Mouse (Mus musculus): ENCODE measurements at regions not wholly inside any gene's neighbourhood (a gene's known extent, or its start where the extent isn't known, plus 50 kb on each side); places are given as distances from the start of the nearest gene placed in this dataset.

GRCm38 (mm10) chr12:107658241-107658640, 169.8 kb downstream of the 3110018I06Rik start:
- no peak for DNase-seq (ENCODE audit: low spot score in 2 of 2)

DNA sequence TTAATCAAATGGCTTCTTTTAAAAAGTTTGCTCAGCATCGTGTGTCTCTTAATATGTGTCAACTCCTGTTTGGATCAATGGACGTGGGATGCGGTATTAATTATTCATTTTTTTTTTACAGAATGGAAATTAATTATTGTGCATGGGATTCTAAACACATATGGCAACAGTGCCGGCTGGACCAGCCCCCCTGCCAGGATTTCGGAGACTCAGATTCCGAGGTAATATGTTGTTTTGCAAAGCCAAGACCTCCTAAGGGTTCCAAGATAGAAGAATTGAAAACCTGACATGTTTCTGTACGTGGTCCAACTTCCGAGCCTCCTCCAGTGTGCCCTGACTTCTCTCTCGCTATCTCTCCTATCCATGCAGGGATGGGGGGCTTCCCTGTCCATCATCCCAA, 170.4 kb downstream of the 3110018I06Rik start:
- no peak for DNase-seq (ENCODE audit: low spot score in 2 of 2)

GRCm38 (mm10) chr12:107662624-107663023, 174.2 kb downstream of the 3110018I06Rik start:
- no peak for DNase-seq (ENCODE audit: low spot score in 2 of 2)

- DNase-seq (ENCODE audit: low spot score in 2 of 2): no peak
Measured at GRCm38 (mm10) chr12:107667836-107668235, 179.4 kb downstream of the 3110018I06Rik start.

GRCm38 (mm10) chr12:107669046-107669445, 180.6 kb downstream of the 3110018I06Rik start:
- no peak for DNase-seq (ENCODE audit: low spot score in 2 of 2)

GRCm38 (mm10) chr12:107669450-107669849, 181.0 kb downstream of the 3110018I06Rik start:
- no peak for DNase-seq (ENCODE audit: low spot score in 2 of 2)

DNA sequence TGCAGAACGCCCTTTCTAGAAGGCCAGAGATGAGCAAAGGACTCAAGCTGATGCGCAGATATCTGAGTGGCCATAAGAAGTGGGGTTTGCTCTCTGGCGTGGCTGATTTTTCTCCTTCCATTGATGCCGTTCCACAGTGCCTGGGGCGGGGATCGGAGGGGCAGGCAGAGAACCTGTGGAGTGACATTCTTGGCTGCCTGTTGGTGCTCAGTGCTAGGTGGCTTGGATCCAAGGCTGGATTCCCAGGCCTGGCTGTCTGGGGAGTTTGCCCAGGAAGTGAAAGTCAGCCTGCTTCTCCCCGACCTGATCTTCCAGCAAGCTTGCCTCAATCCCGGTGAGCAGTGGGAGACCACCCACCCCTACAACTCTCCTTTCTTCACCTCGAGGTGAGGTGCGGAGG, 181.5 kb downstream of the 3110018I06Rik start:
- no peak for DNase-seq (ENCODE audit: low spot score in 2 of 2)

DNA sequence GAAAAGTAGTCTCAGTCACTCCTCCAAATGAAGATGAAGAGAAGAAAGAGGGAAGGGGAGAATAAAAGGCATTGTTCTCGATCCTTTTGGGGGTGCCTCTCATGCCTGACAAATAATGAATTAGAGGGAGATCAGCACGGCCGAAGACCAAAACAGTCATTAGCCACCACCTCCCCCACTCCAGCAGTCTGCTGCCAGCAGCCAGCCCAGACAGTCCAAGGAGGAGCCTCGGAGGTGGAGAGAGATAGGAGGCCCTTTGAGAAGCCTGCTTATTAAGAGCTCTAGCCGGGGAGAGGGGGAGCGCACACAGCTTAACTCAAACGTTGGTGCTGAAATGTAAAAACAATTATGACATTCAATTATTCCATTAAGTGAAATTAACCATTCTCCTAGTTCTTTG, 188.6 kb downstream of the 3110018I06Rik start:
- no peak for DNase-seq (ENCODE audit: low spot score in 2 of 2)

DNA sequence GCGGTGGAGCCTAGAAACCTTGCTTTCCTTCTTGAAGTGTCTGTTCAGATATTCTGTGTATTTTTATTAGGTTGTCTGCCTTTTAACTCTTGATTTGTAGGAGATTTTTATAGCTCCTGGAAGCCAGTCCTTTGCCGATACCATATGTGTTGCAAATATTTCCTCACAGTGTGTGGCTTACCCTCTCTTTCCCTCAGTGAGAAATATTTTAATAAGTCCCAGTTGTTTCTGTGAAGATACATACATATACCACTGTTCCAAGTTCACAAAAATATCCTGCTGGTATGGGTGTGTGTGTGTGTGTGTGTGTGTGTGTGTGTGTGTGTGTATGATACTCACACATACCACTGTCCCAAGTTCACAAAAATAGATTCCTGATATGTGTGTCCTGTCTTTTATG, 199.0 kb downstream of the 3110018I06Rik start:
- DNase-seq (ENCODE audit: low spot score in 2 of 2): no peak

GRCm38 (mm10) chr12:107689418-107689817, 201.0 kb downstream of the 3110018I06Rik start:
- DNase-seq (ENCODE audit: low spot score in 2 of 2): peak in 1 of 2 experiments; percentile 11

DNA sequence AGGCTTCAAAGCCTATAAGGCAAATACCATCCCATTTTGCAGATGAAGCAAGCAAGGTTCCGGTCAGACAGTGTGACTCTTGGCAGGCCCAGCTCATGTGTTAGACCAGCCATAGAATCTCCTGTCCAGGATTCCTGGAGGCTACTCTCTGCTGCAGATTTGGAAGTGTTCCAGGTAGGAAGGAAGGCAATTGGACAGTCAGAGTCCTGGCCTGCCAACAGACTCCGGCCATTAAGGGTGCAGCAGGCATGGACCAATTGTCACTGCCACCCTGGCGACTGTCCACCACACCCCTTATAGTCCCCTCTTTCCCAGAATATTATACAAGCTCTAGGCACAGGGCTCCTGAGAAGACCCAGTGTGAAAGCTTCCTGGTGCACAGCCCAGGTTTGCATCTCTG, 201.6 kb downstream of the 3110018I06Rik start:
- DNase-seq (ENCODE audit: low spot score in 2 of 2): no peak

DNA sequence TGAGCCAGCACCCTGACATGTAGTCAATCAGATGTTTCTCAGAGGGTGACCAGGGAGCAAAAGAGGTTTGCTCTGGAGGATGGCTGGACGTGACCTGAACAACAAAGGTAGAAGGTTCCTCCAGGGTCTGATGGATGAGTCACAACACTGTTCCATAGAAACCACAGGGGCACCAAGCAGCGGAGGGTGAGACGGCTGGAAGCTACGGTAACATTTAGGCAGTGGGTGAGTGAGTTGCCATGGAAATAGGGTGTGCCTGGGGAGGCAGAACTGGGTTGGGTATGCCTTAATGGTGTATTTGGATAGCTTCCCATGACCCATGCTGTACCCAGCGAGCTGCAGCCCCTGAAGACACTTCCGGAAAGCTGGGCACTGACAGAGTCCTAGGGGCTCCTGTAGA, 205.3 kb downstream of the 3110018I06Rik start:
- no peak for DNase-seq (ENCODE audit: low spot score in 2 of 2)

GRCm38 (mm10) chr12:107695014-107695413, 206.6 kb downstream of the 3110018I06Rik start:
- DNase-seq (ENCODE audit: low spot score in 2 of 2): no peak

DNA sequence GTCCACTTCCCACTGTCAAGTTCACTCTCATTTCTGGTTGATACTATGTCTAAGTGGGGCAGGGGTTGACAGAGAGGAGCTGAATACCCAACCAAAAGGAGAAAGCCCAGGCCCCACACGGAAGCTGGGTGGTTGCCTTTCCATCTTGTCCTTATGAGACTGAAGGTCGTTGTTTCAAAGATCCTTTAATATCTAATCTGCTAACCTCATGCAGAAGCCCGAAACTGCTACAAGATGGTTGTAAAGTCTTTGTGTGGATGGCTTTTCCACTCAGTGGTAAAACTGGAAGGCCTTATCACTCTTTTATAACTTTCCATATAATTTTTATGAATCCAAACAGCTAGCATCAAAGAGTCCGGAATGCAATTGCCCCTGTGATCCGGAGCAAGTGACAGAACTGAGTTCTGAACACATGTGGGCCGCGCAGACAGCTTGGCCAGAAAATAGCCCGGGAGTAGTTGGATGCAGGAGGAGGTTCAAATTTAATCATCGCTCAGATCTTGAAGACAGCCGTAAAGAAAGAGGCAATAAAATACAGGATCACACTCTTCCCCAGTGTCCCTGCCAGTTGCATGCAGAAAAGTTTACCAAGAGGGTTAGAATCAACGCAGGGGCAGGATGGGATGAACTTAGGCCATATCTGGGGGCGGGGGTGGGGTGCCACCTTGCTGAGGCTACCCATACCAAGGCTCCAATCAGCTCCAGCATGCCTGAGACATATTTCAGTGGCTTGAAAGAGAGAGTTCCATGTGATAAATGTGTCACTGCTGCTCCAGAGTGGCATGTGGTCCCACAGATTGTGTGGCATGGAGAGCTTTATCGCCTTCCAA, 207.2 kb downstream of the 3110018I06Rik start:
- DNase-seq (ENCODE audit: low spot score in 2 of 2): no peak

GRCm38 (mm10) chr12:107700317-107700716, 211.9 kb downstream of the 3110018I06Rik start:
- no peak for DNase-seq (ENCODE audit: low spot score in 2 of 2)

DNA sequence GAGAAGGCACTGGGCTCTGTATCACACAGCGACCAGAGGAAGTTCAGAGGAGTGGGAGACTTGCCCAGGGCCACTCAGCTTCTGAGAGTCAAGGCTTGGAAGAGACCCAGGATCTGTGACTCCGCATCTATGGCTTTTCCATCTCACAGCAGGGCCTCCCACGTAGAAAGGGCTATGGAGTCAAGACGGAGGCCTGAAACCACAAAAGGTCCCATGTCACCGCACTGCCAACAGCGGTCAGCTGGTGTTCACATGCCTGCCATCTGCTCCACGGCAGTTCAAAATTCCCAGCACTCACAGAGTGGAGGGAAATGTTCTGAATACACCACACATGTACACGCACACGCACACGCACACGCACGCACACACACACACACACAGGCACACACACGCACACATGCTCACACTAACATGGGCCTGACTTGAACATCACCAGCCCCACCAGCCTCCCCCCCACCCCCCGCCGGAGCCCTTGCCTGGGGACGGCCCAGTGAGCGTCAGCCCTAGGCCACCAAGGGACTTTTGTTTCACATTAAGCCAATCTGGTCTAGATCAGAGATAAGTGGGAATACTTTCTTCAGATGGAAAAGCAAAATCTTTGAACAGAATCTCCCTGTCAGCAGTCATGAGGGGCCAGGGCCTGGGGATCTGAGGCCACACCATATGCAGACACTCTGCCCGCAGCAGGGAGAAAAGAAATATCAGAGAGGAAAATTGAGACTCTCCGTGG, 212.6 kb downstream of the 3110018I06Rik start:
- DNase-seq (ENCODE audit: low spot score in 2 of 2): no peak

DNA sequence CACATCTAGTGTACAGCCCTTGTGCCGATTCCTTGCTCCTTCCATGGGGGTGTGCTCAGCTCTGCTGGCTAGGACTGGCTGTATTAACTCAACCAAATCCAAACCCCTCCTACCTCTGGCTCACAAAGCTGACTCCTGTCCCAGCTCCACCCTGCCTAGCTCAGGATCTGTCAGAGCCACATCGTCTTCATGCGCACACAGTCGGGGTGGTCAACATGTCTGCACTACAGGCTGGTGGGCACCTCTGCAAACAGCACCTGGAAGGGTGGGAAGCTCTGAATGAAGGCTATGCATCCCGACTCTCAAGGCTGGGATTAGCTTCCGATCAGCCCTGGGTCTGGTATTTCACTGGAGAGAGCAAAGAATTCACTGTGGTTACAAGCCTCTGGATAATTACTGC, 220.4 kb downstream of the 3110018I06Rik start:
- DNase-seq (ENCODE audit: low spot score in 2 of 2): no peak

- DNase-seq (ENCODE audit: low spot score in 2 of 2): no peak
Measured at GRCm38 (mm10) chr12:107711017-107711416, 222.6 kb downstream of the 3110018I06Rik start.

DNA sequence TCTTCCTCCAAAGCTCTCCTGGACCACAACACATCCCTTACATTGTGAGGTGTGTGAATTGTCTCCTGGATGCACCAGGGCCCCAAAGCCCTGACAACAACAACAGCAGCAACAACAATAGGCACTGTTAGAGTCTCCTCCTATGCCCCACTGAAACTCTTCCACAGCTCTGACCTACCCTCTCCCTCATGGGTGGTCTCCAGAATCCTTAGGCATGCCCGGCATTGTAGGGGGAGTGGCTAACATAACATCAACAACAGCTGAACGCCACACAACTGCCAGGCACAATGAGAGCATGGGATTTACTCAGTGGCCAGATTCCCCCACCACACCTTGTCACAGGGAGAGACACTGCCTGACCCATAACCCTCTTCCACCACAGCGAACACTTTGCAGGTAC, 223.2 kb downstream of the 3110018I06Rik start:
- DNase-seq (ENCODE audit: low spot score in 2 of 2): no peak

GRCm38 (mm10) chr12:107713191-107713590, 224.8 kb downstream of the 3110018I06Rik start:
- no peak for DNase-seq (ENCODE audit: low spot score in 2 of 2)

DNA sequence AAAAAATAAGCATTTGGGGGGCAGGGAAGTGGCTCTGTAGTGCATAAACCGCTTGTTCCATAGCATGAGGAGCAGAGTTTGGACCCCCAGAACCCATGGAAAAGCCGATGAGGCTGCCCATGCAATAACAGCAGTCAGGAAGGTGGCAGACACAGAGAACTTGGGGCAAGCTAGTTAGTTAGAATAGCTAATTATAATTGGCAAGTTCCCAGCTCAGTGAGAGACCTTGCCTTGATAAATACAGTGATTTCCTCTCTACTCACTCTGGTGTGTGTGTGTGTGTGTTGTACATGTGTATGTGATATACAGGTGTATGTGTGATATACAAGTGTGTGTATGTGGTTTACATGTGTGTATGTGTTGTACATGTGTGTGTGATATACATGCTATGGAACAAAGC, 226.4 kb downstream of the 3110018I06Rik start:
- no peak for DNase-seq (ENCODE audit: low spot score in 2 of 2)

DNA sequence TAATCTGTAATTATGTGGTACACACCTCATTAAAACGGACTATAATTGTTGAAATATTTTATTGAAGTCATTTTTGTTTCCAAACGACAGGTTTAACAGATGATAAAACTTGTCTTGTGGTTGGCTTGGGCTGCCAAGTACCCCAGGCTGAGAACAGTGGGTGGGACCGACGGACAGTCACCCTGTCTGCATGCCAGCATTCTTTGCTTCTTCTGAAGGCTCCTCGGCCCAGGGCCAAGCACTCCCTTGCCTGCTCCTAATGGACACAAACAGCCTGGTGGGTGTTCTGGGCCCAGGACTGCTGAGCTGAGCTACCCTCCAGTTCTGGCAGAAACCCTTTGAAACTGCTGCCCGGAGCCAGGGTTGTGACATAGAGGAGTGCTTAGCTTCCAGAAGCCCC, 227.4 kb downstream of the 3110018I06Rik start:
- no peak for DNase-seq (ENCODE audit: low spot score in 2 of 2)

DNA sequence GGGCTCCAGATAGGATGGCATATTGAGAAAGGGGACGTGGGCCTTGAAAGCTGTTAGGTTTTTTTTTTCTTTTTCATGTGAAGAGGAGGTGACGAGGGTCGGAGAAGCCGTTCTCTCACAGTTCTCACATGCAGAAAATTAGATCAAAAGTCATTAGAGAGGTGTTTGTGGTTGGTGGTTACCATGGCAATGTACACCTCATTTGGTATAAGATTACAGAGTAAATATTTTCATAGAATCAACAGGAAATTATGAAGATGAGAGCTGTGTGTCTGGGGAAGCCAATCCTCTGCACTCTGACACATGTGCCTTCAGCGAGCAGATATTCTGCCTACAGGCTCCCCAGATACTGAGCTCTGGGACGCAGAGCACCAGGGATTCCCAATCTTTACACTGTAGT, 232.5 kb downstream of the 3110018I06Rik start:
- DNase-seq (ENCODE audit: low spot score in 2 of 2): no peak

Data from left cerebral cortex, adult 18-20 months (tissue).